Mouse (Mus musculus) c-Kit-negative CD71-positive TER-119-positive erythroid progenitor cells, embryonic 14.5 days (primary cell): ENCODE data around the gene Llgl1.

ENCODE experiments used
- DNase-seq: peaks from one replicate; pipeline ENCODE4 v3.0.0-alpha.2; 2013; ENCODE audit warnings: low read depth, low spot score

Gene Llgl1

GRCm38 (mm10) chr11:60726601-60727391 is 27.3 kb downstream of the Llgl1 start, which contains the start of gene Flii:
Gene Flii (minus strand): TSS chr11:60727263.
- DNase-seq, result peak; percentile 72

DNA sequence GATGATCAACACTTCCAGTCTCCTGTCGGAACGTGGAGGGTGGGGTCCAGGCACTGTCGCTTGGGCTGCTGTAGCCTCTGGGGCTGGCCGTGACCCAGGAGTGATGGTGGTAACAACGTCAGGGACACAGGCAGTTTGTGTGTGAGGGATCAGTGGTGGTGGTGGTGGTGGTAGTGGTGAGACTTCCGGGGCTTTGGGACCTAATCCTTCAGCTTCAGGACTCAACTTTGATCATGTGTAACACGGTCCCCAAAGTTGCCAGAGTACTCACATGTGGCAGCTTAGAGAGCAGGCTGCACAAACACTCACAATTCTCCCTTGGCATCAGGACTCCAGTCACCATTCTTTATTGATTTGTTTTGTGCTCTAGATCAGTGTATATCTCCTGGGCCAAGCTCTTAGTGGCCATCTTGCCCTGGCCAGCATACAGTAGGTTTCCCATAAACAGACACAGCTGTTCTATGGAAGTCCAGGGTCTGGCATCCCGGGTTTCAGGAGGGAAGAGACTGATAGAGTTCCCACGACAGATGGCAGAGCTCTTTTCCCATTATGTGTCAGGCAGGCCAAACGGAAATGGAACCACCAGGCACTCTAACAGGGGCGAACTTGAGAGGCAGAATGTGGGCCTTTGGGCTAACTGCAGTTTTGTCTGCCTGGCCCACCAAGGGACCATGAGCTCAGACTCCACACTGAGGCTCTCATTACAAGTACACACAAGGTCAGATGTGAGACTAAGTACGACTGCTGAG is 28.0 kb downstream of the Llgl1 start:
- DNase-seq, result no peak

- peak; percentile 79 for DNase-seq
Measured at GRCm38 (mm10) chr11:60728260-60728761, 28.8 kb downstream of the Llgl1 start, which contains the start of gene Mief2. Gene Mief2 (plus strand): TSS chr11:60728398.

GRCm38 (mm10) chr11:60729217-60729641 is 29.7 kb downstream of the Llgl1 start:
- DNase-seq, result no peak

DNA sequence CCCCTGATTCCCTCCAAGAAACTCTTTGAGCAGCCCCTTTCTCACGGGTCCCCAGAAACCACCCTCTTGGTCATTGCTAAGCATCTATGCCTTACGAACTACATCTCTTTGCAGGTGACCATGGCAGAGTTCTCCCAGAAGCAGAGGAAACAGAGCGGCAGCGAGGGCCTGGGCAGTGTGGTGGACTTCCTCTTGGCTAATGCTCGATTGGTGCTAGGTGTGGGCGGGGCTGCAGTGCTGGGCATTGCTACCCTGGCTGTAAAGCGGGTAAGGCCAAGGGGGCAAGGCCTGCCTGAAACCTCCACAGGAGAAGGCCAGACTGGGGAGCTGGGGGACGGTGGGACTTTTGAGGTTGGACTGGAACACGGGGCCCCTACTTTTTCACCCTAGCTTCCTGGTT is 30.6 kb downstream of the Llgl1 start:
- DNase-seq, result no peak

- DNase-seq, result no peak
Measured at GRCm38 (mm10) chr11:60731251-60731650, 31.7 kb downstream of the Llgl1 start.

DNA sequence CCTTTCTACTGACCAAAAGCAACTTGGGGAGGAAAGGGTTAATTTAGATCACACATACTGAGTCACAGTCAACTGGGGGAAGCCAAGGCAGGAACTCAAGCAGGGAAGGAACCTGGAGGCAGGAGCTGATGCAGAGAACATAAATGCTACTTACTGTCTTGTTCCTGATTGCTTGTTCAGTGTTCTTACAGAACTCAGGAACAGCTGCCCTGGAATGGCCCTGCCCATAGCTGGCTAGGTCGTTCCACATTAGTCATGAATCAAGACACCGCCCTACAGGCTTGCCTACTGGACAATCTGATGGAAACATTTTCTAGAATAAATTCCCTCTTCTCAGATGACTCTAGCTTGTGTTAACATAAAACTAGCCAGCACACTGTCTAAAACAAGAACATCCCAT is 34.7 kb downstream of the Llgl1 start:
- no peak for DNase-seq

DNA sequence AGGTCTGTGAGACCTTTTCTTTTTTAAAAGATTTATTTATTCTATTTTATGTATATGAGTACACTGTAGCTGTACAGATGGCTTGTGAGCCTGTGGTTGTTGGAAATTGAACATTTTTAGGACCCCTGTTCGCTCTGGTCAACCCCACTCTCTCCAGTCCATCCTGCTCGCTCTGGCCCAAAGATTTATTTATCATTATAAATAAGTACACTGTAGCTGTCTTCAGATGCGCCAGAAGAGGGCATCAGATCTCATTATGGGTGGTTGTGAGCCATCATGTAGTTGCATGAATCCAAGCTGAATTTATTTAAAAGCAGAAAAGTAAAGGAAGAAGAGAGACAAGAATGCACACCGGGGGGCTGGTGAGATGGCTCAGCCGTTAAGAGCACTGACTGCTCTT is 35.7 kb downstream of the Llgl1 start:
- DNase-seq, result no peak

GRCm38 (mm10) chr11:60736491-60736890 is 37.0 kb downstream of the Llgl1 start:
- DNase-seq, result no peak

DNA sequence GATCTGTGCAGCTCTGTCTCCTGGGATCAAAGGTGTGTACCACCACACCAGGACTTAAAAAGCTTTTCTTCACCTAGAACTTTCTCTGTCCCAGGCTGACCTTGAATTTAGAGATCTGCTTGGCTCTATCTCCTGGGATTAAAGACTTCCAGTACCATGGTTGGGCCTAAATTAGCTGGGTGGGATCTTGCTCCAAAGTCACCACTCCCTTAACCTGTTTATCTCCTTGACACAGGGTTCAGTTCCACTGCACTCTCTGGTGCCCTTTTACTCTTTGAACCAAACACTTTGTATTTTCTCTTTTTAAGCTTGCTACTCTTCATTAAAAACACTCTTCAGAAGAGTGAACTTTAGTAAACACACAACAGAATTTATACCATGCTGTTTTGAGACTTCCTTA is 37.9 kb downstream of the Llgl1 start:
- DNase-seq, result no peak

- no peak for DNase-seq
Measured at GRCm38 (mm10) chr11:60740321-60740720, 40.8 kb downstream of the Llgl1 start.

DNA sequence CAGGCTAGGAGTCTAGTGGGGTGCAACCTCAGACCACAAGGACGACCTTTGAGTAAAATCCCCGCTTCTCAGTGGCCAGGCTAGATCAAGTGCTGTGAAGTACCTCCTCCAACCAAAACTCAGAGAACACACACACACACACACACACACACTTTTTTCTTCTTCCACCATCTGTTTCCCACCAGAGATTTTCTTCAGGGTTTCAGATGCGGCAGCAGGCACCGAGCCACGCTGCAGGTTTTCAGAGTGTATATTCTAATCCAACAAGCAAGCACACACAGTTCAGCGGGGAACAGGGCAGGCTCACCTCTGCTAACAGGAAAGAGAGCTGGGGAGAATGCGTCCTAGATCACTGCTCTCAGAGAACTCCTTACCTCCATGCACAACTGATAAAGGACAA is 56.0 kb downstream of the Llgl1 start:
- DNase-seq, result no peak

- no peak for DNase-seq
Measured at GRCm38 (mm10) chr11:60761681-60762080, 62.2 kb downstream of the Llgl1 start.
